Mouse (Mus musculus): ENCODE data around the gene Fam178b.

GRCm38 (mm10) chr1:36546888-36547471 lies 136.0 kb downstream of the Fam178b start, which contains the start of gene Ankrd39:
- TF ChIP-seq CTCF (IDR thresholded peaks at IDR 0.05; ENCODE audit: low read depth, low read length) (peak; percentile 89), TAL1 (conservative IDR thresholded peaks at IDR 0.05; ENCODE audit: low read depth, low read length) (no peak)

All from G1E (cell line).